Mouse (Mus musculus) c-Kit-negative CD71-positive TER-119-positive erythroid progenitor cells, embryonic 14.5 days (primary cell): ENCODE results near the gene Sec16a.

Source experiments
- DNase-seq: peaks from one replicate; pipeline ENCODE4 v3.0.0-alpha.2; 2013; ENCODE audit warnings: low read depth, low spot score

Gene Sec16a

GRCm38 (mm10) chr2:26444946-26445665 lies at the start of gene Sec16a:
Sec16a (minus strand) TSS chr2:26445216.
- peak; percentile 100 for DNase-seq

DNA sequence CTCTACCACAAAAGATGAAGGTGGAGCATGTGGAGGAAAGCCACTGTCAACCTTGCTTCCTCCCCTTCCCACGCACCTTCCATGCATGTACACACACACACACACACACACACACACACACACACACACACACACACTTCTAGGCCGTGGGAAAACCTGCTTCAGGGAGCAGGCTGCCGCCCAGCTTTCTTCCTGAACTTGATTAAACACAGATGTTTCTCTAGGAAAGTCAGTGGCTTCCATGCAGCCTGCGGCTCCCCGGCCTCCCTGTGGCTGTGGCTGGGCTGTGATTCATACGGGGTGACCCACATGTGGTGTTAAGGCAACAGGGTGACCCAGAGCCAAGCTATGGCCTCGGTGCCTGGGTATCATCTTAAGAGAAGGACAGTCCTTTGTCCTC lies 49.4 kb upstream of the Sec16a start:
- DNase-seq, result no peak

DNA sequence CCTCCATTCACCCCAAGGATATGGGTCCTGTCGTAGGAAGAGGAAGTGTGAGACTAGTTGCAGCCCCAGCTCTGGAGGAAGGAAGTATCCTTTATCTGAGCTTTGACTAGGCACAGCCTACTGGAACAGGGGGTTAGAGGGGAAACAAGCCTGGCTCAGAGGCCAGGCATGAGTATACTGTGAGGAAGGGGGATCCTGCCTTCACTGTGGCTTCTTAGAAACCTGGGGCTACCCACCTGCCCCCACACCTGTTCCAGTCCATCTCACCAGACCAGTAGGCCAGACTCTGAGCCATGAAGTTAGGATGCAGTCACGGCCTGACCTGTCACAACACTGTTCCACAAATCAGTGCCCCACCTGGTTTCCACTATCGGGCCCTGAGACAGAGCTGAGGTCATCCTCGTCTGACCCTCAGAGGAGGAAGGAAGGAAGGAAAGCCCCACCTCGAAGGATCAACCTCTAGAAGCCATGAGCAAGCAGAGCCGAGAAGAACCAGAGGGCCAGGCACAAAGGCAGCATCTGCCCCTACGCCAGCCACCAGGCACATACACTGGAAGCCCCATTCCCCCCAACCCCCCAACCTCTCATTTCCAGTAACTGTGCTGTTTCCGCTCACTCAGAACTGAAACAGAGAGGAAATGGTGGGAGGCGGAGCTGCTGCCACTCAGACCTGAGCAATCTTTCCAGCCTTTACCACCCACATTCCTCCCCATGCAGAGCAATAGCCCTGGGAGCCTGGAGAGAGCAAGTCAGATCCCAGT lies 48.2 kb upstream of the Sec16a start:
- DNase-seq, result no peak

GRCm38 (mm10) chr2:26490760-26491301 lies 45.8 kb upstream of the Sec16a start:
- no peak for DNase-seq

- DNase-seq, result no peak
These were observed 43.6 kb upstream of the Sec16a start for GRCm38 (mm10) chr2:26488535-26489135.

GRCm38 (mm10) chr2:26487322-26488021 lies 42.5 kb upstream of the Sec16a start:
- no peak for DNase-seq

DNA sequence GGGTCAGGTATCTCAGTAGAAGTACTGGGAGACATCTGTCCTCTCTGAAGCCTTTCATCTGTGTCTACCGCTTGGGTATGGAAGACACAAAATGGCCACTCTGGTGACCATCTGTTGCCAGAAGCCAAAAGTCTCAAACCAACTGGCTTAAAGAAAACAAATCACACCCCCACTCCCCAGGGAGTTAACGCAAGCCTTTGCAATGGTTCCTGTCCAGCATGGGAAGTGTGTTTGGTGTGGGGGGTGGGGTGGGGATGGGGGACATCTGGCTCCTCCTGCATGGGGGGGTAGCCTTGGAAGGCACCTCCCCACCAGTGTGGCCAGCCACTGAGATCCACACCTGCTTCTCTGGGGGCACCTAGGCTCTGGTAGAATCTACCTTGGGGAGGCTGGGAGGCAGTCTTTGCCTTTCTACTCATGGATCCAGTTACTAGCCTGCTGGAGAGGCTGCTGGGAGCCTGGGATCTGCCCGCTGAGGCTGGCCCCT lies 41.9 kb upstream of the Sec16a start:
- DNase-seq, result no peak

- DNase-seq, result no peak
These were observed 41.3 kb upstream of the Sec16a start for GRCm38 (mm10) chr2:26486264-26486810.

DNA sequence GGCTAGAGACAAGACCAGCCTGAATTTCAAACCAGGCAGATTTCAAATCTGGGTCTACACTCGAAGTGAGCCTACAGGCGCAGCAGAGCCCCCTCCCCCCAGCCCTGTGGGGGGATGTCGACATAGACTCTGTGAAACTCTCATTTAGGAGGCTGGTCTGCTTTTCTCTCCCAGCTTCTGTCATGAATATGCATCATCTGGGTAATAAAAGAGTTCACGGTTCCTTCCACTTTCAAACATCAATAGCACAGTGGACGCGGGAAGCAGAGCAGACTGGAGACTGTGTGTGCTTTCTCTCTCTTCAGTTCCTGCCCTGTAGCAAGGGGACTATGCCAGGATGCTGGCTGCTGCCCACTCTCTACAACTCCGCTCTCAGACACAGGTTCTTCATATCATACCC lies 40.7 kb upstream of the Sec16a start:
- DNase-seq, result no peak

DNA sequence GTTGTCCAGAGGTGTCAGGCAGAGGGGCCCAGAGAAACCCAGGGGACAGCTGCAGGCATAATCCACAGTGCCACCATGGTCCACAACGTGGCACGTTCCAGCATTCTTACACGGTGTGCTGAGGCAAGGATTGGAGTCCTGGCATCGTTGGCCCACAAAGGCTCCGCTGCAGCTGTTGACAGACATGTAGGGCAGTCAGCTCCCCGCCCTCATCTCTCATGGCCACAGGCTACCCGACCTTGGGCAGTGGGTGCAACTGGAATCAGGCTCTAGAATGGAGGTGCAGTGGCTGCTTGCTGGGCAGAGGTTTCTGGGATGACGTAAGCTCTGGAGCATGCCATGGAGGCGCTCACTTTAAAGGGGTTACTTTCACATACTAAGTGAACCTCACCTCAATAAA lies 40.3 kb upstream of the Sec16a start:
- no peak for DNase-seq

DNA sequence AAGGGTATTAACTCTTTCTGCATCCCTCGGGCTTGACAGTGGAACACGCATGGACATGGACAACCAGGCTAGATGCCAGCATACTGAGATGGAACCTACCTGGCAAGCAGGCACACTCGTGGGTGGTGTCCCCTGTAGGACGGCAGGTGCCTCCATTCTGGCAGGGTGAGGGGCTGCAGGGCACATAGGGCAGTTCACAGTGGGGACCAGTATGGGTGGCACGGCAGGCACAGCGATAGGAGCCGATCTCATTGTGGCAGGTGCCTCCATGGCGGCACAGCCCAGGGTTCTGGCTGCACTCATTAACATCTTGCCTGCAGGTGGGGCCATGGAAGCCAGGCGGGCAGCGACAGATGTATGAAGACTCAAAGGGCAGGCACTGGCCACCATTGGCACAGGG lies 39.2 kb upstream of the Sec16a start:
- DNase-seq, result no peak

GRCm38 (mm10) chr2:26483230-26483869 lies 38.3 kb upstream of the Sec16a start:
- DNase-seq, result no peak

DNA sequence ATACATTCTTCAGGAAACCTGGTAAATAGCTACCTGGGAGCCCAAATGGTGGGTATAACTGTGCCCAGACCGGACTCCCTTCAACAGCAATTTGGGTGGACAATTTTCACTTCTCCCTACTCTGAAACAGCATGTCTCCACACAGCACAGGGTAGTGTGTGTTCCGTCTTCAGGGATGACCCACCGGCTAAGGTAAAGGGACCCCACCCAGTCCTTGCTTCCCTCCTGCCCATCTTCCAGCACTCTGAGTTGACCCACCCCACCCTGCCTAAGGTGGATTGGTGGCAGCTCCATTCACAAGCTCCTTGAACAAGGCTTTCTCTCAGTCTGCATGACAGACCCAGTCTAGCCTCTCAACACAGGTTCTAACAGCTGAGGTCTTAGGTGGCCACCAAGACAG lies 37.8 kb upstream of the Sec16a start:
- no peak for DNase-seq

DNA sequence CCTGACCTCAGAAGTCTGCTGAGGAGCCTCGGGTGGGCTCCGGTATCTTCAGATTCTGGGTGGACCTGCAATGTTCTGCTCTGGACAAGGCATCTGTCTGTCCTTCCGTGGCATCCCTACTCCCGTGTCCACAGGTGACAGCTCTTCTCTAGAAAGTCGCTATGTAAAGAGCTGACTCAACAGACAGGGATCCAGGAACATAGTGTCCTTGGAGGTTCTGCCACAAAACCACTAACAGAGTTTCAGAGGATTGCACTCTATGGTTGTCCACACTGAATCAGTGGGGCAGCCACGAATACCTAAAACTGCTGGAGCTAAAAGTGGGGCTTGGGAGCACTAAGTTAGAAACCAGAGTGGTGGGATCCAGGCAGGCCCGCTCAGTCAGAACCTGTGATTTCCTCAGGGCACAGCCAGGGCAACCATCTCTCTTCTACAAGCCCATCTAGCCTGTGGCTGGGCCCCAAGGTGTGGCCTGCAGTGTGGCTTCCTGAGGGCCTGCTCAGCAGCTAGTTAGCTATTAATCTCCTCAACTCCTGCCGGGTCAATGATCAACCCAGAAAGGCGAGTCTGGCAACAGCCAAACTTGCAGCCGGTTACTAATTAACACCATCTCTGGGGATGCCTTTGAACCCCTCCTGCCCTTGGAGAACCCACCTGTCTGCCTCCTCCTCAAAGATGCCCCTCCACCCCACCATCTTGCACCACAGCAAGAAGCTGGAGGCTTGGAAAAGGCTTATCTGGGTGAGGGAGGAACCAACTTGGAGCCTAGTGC lies 36.9 kb upstream of the Sec16a start:
- DNase-seq, result no peak

GRCm38 (mm10) chr2:26480911-26481310 lies 35.9 kb upstream of the Sec16a start:
- DNase-seq, result no peak

GRCm38 (mm10) chr2:26478685-26479205 lies 33.7 kb upstream of the Sec16a start:
- DNase-seq, result no peak

- DNase-seq, result no peak
These were observed 32.9 kb upstream of the Sec16a start for GRCm38 (mm10) chr2:26477911-26478310.

DNA sequence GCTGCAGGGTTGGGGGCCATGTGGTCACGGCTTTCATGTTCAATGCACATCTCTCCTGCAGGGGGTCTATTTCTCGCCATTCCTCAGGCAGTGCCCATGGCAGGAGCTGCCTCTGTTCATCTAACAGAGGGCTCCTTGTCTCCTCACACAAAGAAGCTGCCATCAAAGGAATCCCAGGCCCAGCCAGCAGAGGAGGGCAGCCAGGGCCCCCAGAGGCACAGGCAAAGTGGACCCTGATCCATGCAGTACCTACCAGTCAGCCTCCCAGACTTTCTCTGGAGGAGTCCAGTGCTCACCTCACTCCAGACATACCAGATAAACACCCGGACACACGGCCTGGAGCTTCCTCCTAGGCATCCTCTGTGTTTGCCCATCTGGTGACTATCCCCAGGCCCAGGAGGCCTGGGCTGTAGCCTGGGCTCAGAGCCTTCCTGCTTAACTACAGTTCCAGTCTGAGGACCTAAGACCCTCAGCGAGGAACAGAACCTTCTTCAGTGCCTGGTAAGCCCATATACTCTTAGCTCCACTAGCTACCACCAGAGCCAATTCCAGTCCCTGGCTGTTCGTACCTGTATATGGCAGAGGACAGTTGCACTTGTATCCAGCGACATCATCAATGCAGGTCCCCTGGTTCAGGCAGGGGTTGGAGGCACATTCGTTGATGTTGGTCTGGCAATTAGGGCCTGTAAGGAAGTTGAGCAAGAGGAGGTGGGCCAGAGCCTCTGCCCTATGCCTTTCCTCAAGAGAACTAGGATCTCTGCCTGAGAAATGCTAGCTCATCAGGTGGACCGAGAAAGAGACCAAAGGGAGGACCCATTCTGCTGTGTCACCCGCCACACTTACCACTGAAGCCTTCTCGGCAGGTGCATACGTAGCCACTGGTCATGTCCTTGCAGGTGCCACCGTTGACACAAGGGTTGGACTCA lies 30.8 kb upstream of the Sec16a start:
- no peak for DNase-seq
